Mouse (Mus musculus) cortical plate, adult 2 months (tissue): ENCODE results near the gene Ushbp1. TPM values are rescaled to one million over a fixed set of nuclear protein-coding genes. Genes with fewer than 3 reads are reported as not detected.
"Not testable (repeated sequence)": the region's sequence is repeated elsewhere in the genome, so short reads cannot be mapped to it uniquely, and the experiment has no call there.

Experiments
- H3K27ac ChIP-seq: fragments of 200-500 bp; 2 replicates; pipeline ENCODE4 v1.5.1; 2012; ENCODE audit warnings: low read length, control low read depth, inconsistent platforms; ENCODE audit not compliant: insufficient read depth
- H3K4me1 ChIP-seq: fragments of 200-500 bp; 2 replicates; pipeline ENCODE4 v1.6.1; 2011; ENCODE audit warnings: low read length; ENCODE audit not compliant: control insufficient read depth, insufficient read depth
- H3K4me3 ChIP-seq: fragments of 200-500 bp; 2 replicates; pipeline ENCODE4 v1.5.1; 2011; ENCODE audit warnings: mild to moderate bottlenecking, low read length, control low read depth; ENCODE audit not compliant: insufficient read depth
- CTCF ChIP-seq: fragments of 200-500 bp; IDR thresholded peaks from 2 replicates; pipeline ENCODE4 v1.5.1; 2011; ENCODE audit warnings: mild to moderate bottlenecking, control low read depth, low read length; ENCODE audit not compliant: insufficient read depth; ENCODE audit errors: extremely low read depth
- POLR2A ChIP-seq: fragments of 200-500 bp; IDR thresholded peaks from 2 replicates; pipeline ENCODE4 v1.6.1; 2011; ENCODE audit warnings: mild to moderate bottlenecking, low read length, control low read depth; ENCODE audit not compliant: insufficient read depth; ENCODE audit errors: extremely low read depth
- polyA plus RNA-seq: library from polyadenylated mRNA; depleted of rRNA; stranded (reverse); fragments of >200 nt; gene quantifications from 2 replicates; pipeline ENCODE4 v1.2.3, GENCODE M21; 2012; rRNA removed

Ushbp1 gene
- polyA plus RNA-seq, 1 experiment = 9.0 TPM

- Histone ChIP-seq H3K27ac (no peak overlapping the region), H3K4me1 (no peaks in the 10 kb centered on the region), H3K4me3 (no peak overlapping the region)
- no peak for TF ChIP-seq POLR2A
- no peak for TF ChIP-seq CTCF
Measured at GRCm38 (mm10) chr8:71351117-71351516, 44.5 kb downstream of the Ushbp1 start.

- no peak for TF ChIP-seq CTCF
- no peak for TF ChIP-seq POLR2A
- Histone ChIP-seq H3K4me3 (no peak overlapping the region), H3K27ac (no peak overlapping the region), H3K4me1 (no peaks in the 10 kb centered on the region)
Measured at GRCm38 (mm10) chr8:71346581-71346980, 49.0 kb downstream of the Ushbp1 start.

- H3K27ac ChIP-seq = no peak overlapping the region
- H3K4me3 ChIP-seq = no peak overlapping the region
- TF ChIP-seq POLR2A (no peak), CTCF (peak; percentile 34; the same call in 1 of the 2 replicates)
- H3K4me1 ChIP-seq = no peaks in the 10 kb centered on the region
Measured at GRCm38 (mm10) chr8:71340625-71341024, 55.0 kb downstream of the Ushbp1 start.

GRCm38 (mm10) chr8:71337834-71338233, 57.8 kb downstream of the Ushbp1 start:
- H3K4me1 ChIP-seq, H3K4me3 ChIP-seq, H3K27ac ChIP-seq: not testable (repeated sequence)

Other genes starting within 250 kb of the Ushbp1 start
- 28.5 and 29.8 TPM in 2 replicates for gene Myo9b, start 123.1 kb downstream of the Ushbp1 start, polyA plus RNA-seq
- 10.2 and 10.3 TPM in 2 replicates for gene Haus8, start 122.9 kb downstream of the Ushbp1 start, polyA plus RNA-seq
- 181 and 187 TPM in 2 replicates for gene Use1, start 29.0 kb downstream of the Ushbp1 start, polyA plus RNA-seq
- gene Ocel1, start 24.5 kb downstream of the Ushbp1 start, polyA plus RNA-seq = 13.5 and 13.6 TPM in 2 replicates
- gene Nr2f6, start 13.8 kb downstream of the Ushbp1 start, polyA plus RNA-seq = 38.9 and 40.8 TPM in 2 replicates
- 132 and 137 TPM in 2 replicates for gene Babam1, start 1.1 kb upstream of the Ushbp1 start, polyA plus RNA-seq
- 0.45 and 0.96 TPM in 2 replicates for gene Ankle1, start 10.2 kb upstream of the Ushbp1 start, polyA plus RNA-seq
- gene Abhd8, start 67.9 kb upstream of the Ushbp1 start, polyA plus RNA-seq = 475 and 506 TPM in 2 replicates
- 47.8 and 50.0 TPM in 2 replicates for gene Mrpl34, start 69.2 kb upstream of the Ushbp1 start, polyA plus RNA-seq
- 115 and 126 TPM in 2 replicates for gene Dda1, start 73.4 kb upstream of the Ushbp1 start, polyA plus RNA-seq
- 69.2 and 75.1 TPM in 2 replicates for gene Ano8, start 90.2 kb upstream of the Ushbp1 start, polyA plus RNA-seq
- gene Gtpbp3, start 92.3 kb upstream of the Ushbp1 start, polyA plus RNA-seq = 35.0 and 37.4 TPM in 2 replicates
- gene Plvap, start 116.0 kb upstream of the Ushbp1 start, polyA plus RNA-seq = 11.0 and 11.9 TPM in 2 replicates
- gene Ccdc194, start 129.9 kb upstream of the Ushbp1 start, polyA plus RNA-seq = not detected in 2 replicates
- 20.0 and 20.5 TPM in 2 replicates for gene Bst2, start 141.7 kb upstream of the Ushbp1 start, polyA plus RNA-seq
- gene Mvb12a, start 147.1 kb upstream of the Ushbp1 start, polyA plus RNA-seq = 95.4 and 100 TPM in 2 replicates
- 0.19 and 0.30 TPM in 2 replicates for gene Tmem221, start 163.1 kb upstream of the Ushbp1 start, polyA plus RNA-seq
- gene Nxnl1, start 170.8 kb upstream of the Ushbp1 start, polyA plus RNA-seq = 0.04 and 0.08 TPM in 2 replicates
- 146 and 167 TPM in 2 replicates for gene Slc27a1, start 173.1 kb upstream of the Ushbp1 start, polyA plus RNA-seq
- gene Pgls, start 196.4 kb upstream of the Ushbp1 start, polyA plus RNA-seq = 34.3 and 35.4 TPM in 2 replicates
- gene Fam129c, start 201.8 kb upstream of the Ushbp1 start, polyA plus RNA-seq = 2.8 and 3.4 TPM in 2 replicates
- 100 and 104 TPM in 2 replicates for gene Colgalt1, start 215.2 kb upstream of the Ushbp1 start, polyA plus RNA-seq